Mouse (Mus musculus) ovary, postnatal 10 days (tissue): ENCODE data around the gene Ovca2.
"Not testable (repeated sequence)": the region's sequence is repeated elsewhere in the genome, so short reads cannot be mapped to it uniquely, and the experiment has no call there.

Experiments used
- DNase-seq: peaks from one replicate; pipeline ENCODE4 v3.0.0; 2022; ENCODE audit warnings: low spot score

Ovca2 gene

GRCm38 (mm10) chr11:75194850-75195461 lies 16.3 kb upstream of the Ovca2 start:
- no peak for DNase-seq

DNA sequence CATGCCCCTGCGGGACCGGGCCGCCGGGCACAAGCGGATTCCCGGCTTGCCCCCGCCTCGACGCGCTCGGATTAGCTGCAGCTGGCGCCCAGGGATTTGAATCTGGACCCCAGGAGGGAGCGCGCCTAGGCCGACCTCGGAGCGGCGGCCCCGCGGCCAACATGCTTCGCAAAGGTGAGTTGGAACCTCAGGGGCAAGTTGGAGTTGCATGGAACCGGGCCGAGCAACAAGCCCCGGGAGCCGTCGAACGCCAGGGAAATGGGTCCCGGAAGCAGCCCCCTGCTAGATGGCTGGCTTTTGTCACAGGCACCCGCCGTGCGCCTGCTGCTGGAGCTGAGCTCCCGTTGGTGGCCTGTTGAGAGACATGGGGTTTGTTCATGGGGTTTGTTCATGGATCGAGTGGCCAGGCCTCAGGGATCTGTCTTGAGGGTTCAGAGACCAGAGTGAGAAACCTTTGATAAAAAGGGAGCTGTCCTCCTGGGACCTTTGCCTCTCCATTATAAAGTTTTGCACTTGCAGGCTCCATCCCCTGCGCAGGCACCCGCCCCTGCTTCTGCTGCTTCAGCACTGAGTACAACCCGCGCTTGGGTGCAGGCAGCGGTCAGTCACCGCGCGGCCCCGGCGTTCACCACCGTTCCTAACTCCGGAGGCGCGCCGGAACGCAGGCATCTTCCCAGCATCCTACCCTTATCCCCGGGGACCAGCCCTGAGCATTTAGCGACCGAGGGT lies 15.7 kb upstream of the Ovca2 start:
- DNase-seq: no peak

- DNase-seq: peak; percentile 24
Observed at GRCm38 (mm10) chr11:75193256-75194071, 14.8 kb upstream of the Ovca2 start, which contains the start of gene Rtn4rl1. Gene Rtn4rl1 (plus strand): TSS chr11:75193783.

- peak; percentile 41 for DNase-seq
Observed at GRCm38 (mm10) chr11:75192336-75193214, 13.9 kb upstream of the Ovca2 start.

DNA sequence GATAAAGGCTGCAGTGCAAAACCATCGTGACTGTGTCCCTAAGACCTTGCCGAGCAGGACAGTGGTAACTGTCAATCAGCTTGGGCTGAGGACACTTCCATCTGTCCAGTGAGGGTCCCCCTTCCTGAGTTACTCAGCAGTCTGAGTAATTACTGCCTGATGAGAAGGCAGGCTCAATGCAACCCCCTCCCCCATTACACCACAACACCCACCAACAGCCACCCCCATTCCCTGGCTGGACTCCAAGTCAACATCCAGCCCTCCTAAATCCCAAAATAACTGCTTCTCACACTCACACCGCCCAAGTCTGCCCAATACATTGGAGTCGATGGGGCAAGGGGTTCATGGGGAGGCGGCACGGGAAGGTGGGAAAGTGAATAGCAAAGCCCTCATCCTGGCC lies 13.2 kb upstream of the Ovca2 start:
- no peak for DNase-seq

DNA sequence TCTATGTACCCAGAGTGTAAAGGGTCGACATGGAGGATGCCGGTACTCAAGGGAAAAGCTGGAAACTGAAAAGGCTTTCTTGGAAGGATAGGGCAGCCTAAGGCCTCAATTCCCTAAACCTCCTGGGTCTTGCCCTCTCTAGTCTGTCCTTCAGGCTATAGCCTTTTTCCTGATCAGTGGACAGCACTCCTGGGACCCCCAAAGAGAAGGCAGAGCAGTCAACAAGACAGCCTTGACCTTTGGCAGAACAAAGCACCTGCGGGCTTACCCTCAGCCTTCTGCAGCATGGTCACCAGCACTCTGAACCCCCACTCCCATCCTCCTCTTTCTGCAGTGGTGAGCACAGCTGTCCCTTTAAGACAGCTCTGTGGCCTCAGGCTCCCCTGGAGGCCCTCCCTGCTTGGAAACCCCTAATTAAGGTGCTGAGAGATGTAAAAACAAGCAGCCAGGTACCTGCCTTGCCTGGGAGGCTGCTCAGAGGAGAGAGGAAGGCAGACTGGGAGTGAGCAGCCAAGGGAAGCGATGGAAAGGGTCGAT lies 12.3 kb upstream of the Ovca2 start, which contains the start of gene Dph1:
Dph1 (minus strand) TSS at position 337 of the 537 bp plus-strand sequence.
- DNase-seq: no peak

DNA sequence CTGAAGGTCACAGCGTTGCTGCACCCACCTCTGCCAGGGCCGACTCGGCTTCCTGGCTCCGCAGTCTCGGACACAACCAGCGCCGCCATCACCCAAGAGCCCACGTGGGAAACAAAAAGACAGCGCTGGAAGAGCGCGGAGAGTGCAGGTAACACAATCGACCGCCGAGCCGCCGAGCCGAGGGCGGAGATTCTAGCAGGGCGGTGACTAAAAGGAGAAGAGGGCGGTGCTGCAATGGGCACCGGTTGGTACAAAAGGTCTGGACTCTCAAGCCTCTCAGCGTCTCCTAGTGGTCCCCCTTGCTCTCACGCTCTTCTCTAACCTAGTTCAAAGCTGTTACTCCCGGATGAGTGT lies 11.7 kb upstream of the Ovca2 start:
- DNase-seq: peak; percentile 35

GRCm38 (mm10) chr11:75189713-75190370 lies 11.2 kb upstream of the Ovca2 start:
- no peak for DNase-seq

- DNase-seq: no peak
Observed at GRCm38 (mm10) chr11:75184986-75185385, 6.4 kb upstream of the Ovca2 start.

DNA sequence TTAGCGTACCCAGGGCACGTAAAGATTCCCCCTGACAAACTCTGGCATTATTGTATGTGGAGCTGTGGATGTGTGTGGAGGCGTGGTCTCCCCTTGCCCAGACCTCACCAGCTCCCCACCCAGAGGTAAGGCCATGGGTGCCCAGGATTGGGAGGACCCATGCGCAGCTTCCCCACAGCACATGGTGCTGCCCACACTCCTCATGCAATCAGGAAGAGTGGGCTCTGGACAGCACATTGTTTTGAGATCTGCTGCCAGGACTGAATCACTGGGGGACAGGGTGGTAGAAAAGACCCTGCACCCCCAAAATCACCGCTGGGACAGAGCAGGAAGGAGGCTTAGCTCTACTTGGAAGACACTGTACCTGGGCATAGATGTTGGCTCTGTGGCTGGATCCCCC lies 5.9 kb upstream of the Ovca2 start:
- no peak for DNase-seq

DNA sequence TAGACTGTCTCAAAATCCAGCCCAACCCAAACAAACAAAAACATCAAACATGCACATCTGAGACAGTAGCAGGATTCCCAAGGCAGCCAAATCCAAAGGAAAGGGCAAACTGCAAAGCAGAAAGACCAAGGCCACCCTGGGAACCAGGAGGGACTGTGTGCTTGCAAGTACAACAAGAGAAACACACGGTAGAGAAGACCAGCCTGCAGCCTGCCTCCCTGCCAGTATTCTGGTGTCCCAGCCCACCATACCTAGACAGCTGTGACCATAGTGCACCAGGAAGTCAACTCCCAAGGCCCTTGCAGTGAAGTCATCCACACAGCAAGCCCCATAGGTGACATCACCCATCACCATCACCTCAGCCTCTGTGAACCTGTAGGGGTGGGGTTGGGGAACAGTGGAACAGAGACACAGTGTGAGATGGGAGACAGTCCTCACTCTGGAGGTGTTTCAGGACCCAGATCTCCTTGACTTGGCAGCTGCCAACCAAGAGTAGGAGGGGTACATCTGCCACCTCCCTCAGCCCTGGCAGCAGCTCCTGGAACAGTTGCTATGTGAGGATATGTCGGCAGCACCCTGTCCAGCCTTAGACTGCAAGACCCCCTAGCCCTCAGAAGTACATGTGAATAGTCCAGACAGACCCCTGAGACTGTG lies 5.4 kb upstream of the Ovca2 start:
- DNase-seq: no peak

- DNase-seq: no peak
Observed at GRCm38 (mm10) chr11:75178011-75178410, 624 bp downstream of the Ovca2 start.

GRCm38 (mm10) chr11:75174574-75174973 lies 4.1 kb downstream of the Ovca2 start:
- not testable (repeated sequence) for DNase-seq

GRCm38 (mm10) chr11:75173799-75174165 lies 4.9 kb downstream of the Ovca2 start:
- no peak for DNase-seq

DNA sequence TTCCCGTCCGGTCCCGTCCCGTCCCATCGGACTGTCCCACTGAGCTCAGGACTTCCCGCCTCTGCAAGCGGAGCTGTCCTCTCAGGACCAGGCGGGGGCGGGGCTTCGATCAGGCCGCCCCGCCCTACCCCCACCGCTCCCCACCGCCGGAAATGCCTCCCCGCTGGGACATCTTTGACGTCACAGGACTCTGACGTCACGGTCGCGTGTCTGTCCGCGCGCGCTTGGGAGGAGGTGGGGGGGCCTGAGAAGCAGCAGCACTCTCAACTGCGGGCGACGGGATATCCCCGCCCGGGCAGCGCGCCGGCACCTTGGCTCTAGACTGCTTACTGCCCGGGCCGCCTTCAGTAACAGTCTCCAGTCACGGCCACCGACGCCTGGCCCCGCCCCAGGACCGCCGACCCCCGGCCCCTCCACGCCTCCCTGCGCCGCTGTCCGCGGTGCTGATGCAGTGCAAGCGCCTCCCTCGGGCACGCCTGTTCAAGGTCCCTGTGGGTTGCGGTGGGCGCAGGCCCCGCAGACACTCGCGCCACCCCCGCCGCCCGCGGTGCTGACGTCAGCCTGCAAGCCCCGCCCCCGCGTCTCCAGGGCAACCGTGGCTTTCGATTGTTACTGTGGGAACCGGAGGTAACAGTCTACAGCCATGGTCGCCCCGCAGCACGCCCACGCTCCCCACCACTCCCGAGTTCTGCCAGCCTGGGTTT lies 5.4 kb downstream of the Ovca2 start:
- peak; percentile 71 for DNase-seq

DNA sequence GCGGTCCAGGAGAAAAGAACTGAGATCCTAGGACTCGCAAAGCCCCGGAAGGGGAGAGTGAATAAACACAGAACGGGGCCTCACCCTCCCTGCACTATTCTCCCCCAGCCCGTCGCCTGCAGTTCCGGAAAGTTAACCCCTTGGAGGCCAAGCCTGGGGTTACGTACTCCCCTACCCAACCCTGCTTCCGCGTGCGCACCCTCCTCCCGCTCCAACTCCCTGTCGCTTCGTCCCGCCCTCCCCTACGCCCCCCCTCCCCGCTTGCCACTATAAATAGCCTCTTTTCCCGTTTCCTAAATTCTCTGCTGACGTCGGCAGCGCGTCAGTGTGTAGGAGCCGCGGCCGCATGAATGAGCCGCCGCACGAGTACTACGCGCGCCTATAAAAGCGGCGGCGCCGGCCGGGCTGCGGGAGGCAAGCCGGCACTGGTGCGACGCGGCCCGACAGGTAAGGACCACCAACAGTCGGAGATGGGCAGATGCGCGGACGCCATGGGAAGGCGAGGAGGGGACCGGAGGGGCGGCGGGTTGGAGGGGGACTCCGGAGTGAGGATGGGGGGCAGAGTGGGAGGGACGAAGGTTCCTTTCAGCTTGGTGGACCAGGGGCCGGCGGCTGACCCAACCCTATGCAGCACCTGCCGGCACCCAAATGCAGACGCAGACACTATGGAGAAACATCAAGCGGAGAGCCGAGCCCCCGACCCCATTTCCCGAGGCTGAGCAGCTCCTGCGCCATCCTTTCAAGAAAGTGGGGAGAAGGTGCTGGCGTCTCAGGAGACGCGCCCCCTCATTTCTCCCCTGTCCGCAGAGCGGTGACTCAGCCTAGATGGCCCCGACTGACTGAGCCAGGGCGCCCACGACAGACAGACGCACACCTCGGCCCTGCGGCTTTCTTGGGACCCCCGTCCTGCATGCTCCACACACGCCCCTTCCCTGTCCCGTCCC lies 6.2 kb downstream of the Ovca2 start:
- DNase-seq: no peak

DNA sequence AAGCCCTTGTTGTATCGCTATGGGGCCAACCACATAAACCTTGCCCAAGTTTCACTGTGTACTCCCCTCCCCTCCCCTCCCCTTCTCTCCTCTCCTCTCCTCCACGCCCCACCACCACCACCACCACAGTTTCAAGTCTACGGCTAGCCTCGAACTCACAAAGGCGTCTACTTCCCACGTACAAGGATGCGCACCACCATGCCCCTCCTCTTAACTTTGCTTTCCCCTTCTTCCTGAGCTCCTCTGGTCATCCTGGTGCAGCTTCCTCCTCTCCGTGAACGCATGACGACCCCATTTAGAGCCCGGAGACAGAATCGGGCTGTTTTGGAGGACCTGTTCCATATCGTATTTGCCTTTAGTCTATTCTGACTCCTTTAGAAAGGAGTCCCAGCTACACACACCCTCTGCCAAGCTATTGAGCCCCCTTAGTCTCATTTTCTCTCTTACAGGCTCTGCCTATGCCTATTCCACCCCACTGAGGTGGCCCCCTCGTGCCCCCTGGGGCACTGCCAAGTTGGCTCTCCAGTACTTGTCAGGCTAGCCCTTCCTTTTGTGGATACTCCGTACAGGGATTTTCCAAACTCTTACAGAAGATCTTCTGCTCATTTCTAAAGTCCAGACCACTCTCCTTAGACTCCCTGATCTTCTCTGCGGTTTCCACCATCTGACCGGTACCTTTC lies 7.3 kb downstream of the Ovca2 start:
- no peak for DNase-seq

DNA sequence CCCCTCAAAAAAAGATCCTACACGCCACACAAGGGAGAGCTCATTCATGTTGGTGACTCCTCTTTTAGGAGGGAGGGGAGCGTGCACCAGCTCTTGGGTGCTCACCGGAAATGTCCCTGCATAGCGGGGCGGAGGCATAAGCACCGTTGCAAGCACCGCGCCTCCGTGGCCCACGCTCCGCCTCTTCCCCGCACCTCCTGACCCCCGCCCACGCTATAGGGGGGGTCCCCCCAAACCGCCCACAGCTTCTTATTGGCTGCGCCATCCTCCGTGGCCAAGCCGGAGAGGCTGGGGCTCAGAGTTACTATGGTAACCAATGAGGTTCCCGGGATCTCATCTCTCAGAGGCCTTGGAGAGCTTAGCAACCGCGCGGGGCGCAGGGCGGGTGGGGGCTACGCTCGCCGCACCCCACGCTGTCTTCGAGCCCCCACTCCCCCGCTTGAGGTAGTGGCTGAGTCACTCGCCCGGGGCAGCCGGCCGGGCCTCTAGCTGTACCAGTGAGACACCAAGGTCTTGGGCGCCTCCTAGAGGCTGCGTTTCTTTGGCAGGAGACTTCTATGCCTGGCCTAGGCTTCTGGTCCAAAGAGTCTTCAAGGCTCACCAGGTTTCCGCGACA lies 8.4 kb downstream of the Ovca2 start:
- DNase-seq: peak; percentile 80
